ENCODE assay signal across 9 mouse cellular contexts in the genomic region with DNA sequence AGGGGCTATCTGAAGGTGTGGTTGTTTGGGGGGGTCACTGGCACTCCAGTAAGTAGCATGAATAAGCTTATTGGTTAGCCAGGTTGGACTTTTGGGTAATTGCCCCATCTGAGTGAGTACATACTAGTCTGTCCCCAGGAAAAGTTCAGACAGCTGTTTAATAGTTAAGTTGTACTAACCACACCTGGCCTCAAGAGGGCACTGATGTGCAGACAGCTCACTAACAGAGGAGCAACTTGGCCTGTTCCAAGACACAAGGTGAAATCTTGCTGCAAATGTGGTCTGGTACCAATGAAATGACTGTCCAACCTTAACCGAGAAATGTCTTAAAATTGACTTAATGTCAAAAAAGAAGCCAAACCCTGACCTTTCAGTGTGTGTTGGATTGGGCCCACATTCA. TPM values are rescaled to one million over a fixed set of nuclear protein-coding genes. Genes with fewer than 3 reads are reported as not detected.
DNase-seq lines count a peak whose midpoint lies in the region; ATAC-seq and TF ChIP-seq lines count a peak whose summit lies in the region.
"Had no signal": no experiment of that assay in that cellular context is flagged by ENCODE, and none has a peak within 500 bp of the region (broad histone marks: within the 10 kb centered on the region; RNA-seq: fewer than 3 reads in every experiment).

No protein-coding gene starts in this region.

- no peaks in the 10 kb centered on the region for H3K9me3 ChIP-seq in kidney, embryonic 14.5 days (ENCODE audit: control insufficient read depth, low read length)
- H3K9me3 ChIP-seq in ES-Bruce4 (replicated peaks; ENCODE audit: control insufficient read depth, insufficient read depth, low read length, poor library complexity, severe bottlenecking), result no peaks in the 10 kb centered on the region
- H3K9me3 ChIP-seq: neural tube, embryonic 13.5 days had no signal

- WGBS in kidney, adult 2 months, result 65% methylated on average over 1 of the region's 1 CpGs
- WGBS in kidney, embryonic 14.5 days, result 81% methylated on average over 1 of the region's 1 CpGs

- no peaks in the 10 kb centered on the region for H3K4me1 ChIP-seq in kidney, adult 2 months (ENCODE audit: control insufficient read depth, insufficient read depth, low read length)
- H3K4me1 ChIP-seq in kidney, embryonic 14.5 days (ENCODE audit: control insufficient read depth, insufficient read depth, low read length), result no peaks in the 10 kb centered on the region
- no peaks in the 10 kb centered on the region for H3K4me1 ChIP-seq in ES-Bruce4 (ENCODE audit: control insufficient read depth, insufficient read depth, low read length)
- H3K4me1 ChIP-seq: neural tube, embryonic 13.5 days had no signal

- no peak overlapping the region for H3K27ac ChIP-seq in kidney, adult 2 months (ENCODE audit: insufficient read depth, low read depth, low read length)
- no peak overlapping the region for H3K27ac ChIP-seq in kidney, embryonic 14.5 days (ENCODE audit: low read depth, low read length)
- no peak overlapping the region for H3K27ac ChIP-seq in ES-Bruce4 (ENCODE audit: insufficient read depth, low read length)
- H3K27ac ChIP-seq: neural tube, embryonic 13.5 days had no signal

- no peak for ATAC-seq in kidney, embryonic 14.5 days (ENCODE audit: low FRiP score, low TSS enrichment)

- H3K27me3 ChIP-seq in kidney, adult 2 months (replicated peaks; ENCODE audit: control insufficient read depth, insufficient read depth, low read length), result no peaks in the 10 kb centered on the region
- H3K27me3 ChIP-seq in kidney, embryonic 14.5 days (ENCODE audit: control insufficient read depth, insufficient read depth, low read length), result no peaks in the 10 kb centered on the region
- H3K27me3 ChIP-seq in ES-Bruce4 (ENCODE audit: control insufficient read depth, insufficient read depth, low read length, poor library complexity, severe bottlenecking), result no peaks in the 10 kb centered on the region
- H3K27me3 ChIP-seq: neural tube, embryonic 13.5 days had no signal

- no peak for TF ChIP-seq EP300 in ES-Bruce4 (IDR thresholded peaks at IDR 0.05; ENCODE audit: insufficient read depth, low read depth, low read length)

- peak; percentile 85 for TF ChIP-seq CTCF in kidney, adult 2 months (conservative IDR thresholded peaks at IDR 0.05; ENCODE audit: insufficient read depth, insufficient read length, low read depth, low read length)
- peak; percentile 66 for TF ChIP-seq CTCF in ES-Bruce4 (IDR thresholded peaks at IDR 0.05; ENCODE audit: low read depth, low read length)

- peak; percentile 53 for DNase-seq in kidney, adult 2 months
- DNase-seq in cerebellum, adult 8-10 months, result peak; percentile 47
- DNase-seq in lung, postnatal 14 days, result peak; percentile 37
- no peak for DNase-seq in layer of hippocampus, postnatal 25 days (ENCODE audit: extremely low spot score in 1 of 2, low spot score in 1 of 2)
- DNase-seq in frontal cortex, postnatal 36 days (ENCODE audit: low spot score in 2 of 2), result no peak
- DNase-seq in gastrocnemius, adult 8-10 months (ENCODE audit: low spot score in 2 of 2), result no peak

- H3K4me3 ChIP-seq in kidney, adult 2 months (ENCODE audit: insufficient read depth, low read depth, low read length), result no peak overlapping the region
- no peak overlapping the region for H3K4me3 ChIP-seq in kidney, embryonic 14.5 days (ENCODE audit: low read length)
- no peak overlapping the region for H3K4me3 ChIP-seq in ES-Bruce4 (ENCODE audit: low read depth, low read length)
- H3K4me3 ChIP-seq: neural tube, embryonic 13.5 days had no signal

- no peak overlapping the region for H3K4me2 ChIP-seq in kidney, embryonic 14.5 days (replicated peaks; ENCODE audit: low read depth, low read length)
- H3K4me2 ChIP-seq: neural tube, embryonic 13.5 days had no signal

- TF ChIP-seq POLR2A in kidney, adult 2 months (IDR thresholded peaks at IDR 0.05; ENCODE audit: low read depth, low read length), result no peak
- no peak for TF ChIP-seq POLR2A in ES-Bruce4 (IDR thresholded peaks at IDR 0.05; ENCODE audit: insufficient read depth, low read length)

- no peaks in the 10 kb centered on the region for H3K36me3 ChIP-seq in kidney, adult 2 months (ENCODE audit: control insufficient read depth, insufficient read depth, low read length)
- peaks cover 29% of the 10 kb centered on the region for H3K36me3 ChIP-seq in kidney, embryonic 14.5 days (ENCODE audit: control insufficient read depth, insufficient read depth, low read length)
- H3K36me3 ChIP-seq in ES-Bruce4 (ENCODE audit: control insufficient read depth, insufficient read depth, low read length, poor library complexity, severe bottlenecking), result peaks cover 6% of the 10 kb centered on the region; the same call in 1 of the 2 replicates

- H3K9ac ChIP-seq in kidney, embryonic 14.5 days (ENCODE audit: low read depth, low read length), result no peak overlapping the region
- H3K9ac ChIP-seq in ES-Bruce4 (ENCODE audit: low read depth, poor library complexity, severe bottlenecking), result no peak overlapping the region
- H3K9ac ChIP-seq: neural tube, embryonic 13.5 days had no signal

RNA-seq across cellular contexts. Expression of gene Fam89a, which starts 12.4 kb away (rescaled TPM):
- polyA plus RNA-seq in kidney, adult 2 months (2012; rRNA removed), result 1.9 TPM in 2 replicates
- 6.2 and 6.8 TPM in 2 replicates for polyA plus RNA-seq in kidney, embryonic 14.5 days (2014; fragmentation: Nextera tagmentation; extraction: Ambion mirVana)
- 6.9 and 8.0 TPM in 2 replicates for polyA plus RNA-seq in ES-Bruce4 (2011; ENCODE audit: insufficient read depth, insufficient read length, low read depth, missing spikeins)
- total RNA-seq in layer of hippocampus, postnatal 25 days (2021), result under 1 TPM; 0.45 to 0.98 TPM
- under 1 TPM in 3 of 4 experiments, not detected in 1; 0.31 to 0.51 (median 0.36) TPM for total RNA-seq in gastrocnemius, adult 8-10 months (2022)

RNA-seq across cellular contexts. Expression of gene Arv1, which starts 17.3 kb away (rescaled TPM):
- 8.8 and 13.9 TPM in 2 replicates for polyA plus RNA-seq in kidney, adult 2 months (2012; rRNA removed)
- 30.9 and 32.2 TPM in 2 replicates for polyA plus RNA-seq in kidney, embryonic 14.5 days (2014; fragmentation: Nextera tagmentation; extraction: Ambion mirVana)
- 25.4 and 28.8 TPM in 2 replicates for polyA plus RNA-seq in ES-Bruce4 (2011; ENCODE audit: insufficient read depth, insufficient read length, low read depth, missing spikeins)
- 10 to 100 TPM; 10.4 to 13.5 TPM for total RNA-seq in layer of hippocampus, postnatal 25 days (2021)
- total RNA-seq in gastrocnemius, adult 8-10 months (2022), result 1 to 10 TPM; 1.5 to 4.5 (median 3.5) TPM

RNA-seq across cellular contexts. Expression of gene Ttc13, which starts 17.5 kb away (rescaled TPM):
- 9.4 and 11.8 TPM in 2 replicates for polyA plus RNA-seq in kidney, adult 2 months (2012; rRNA removed)
- 36.3 and 57.1 TPM in 2 replicates for polyA plus RNA-seq in kidney, embryonic 14.5 days (2014; fragmentation: Nextera tagmentation; extraction: Ambion mirVana)
- 57.1 and 59.4 TPM in 2 replicates for polyA plus RNA-seq in ES-Bruce4 (2011; ENCODE audit: insufficient read depth, insufficient read length, low read depth, missing spikeins)
- total RNA-seq in layer of hippocampus, postnatal 25 days (2021), result 10 to 100 TPM; 40.7 to 54.6 TPM
- 10 to 100 TPM; 14.1 to 20.5 (median 18.3) TPM for total RNA-seq in gastrocnemius, adult 8-10 months (2022)

RNA-seq across cellular contexts. Expression of gene Trim67, which starts 53.6 kb away (rescaled TPM):
- polyA plus RNA-seq in kidney, adult 2 months (2012; rRNA removed), result 0.14 and 0.30 TPM in 2 replicates
- 0.03 TPM in 1 of 2 replicates, not detected in the other for polyA plus RNA-seq in kidney, embryonic 14.5 days (2014; fragmentation: Nextera tagmentation; extraction: Ambion mirVana)
- polyA plus RNA-seq in ES-Bruce4 (2011; ENCODE audit: insufficient read depth, insufficient read length, low read depth, missing spikeins), result 9.1 and 9.4 TPM in 2 replicates
- 1 to 10 TPM; 4.0 to 5.4 TPM for total RNA-seq in layer of hippocampus, postnatal 25 days (2021)
- total RNA-seq in gastrocnemius, adult 8-10 months (2022), result under 1 TPM in 2 of 4 experiments, not detected in 2; 0.19 to 0.36 TPM

Comparison
In these comparisons a context has a peak if more than half of its experiments do, and no peak if none do; other contexts are left out.
1. DNase-seq: peak in kidney, adult 2 months (single experiment), cerebellum, adult 8-10 months (single experiment) and lung, postnatal 14 days (single experiment); none in layer of hippocampus, postnatal 25 days (0 of 2), frontal cortex, postnatal 36 days (0 of 2) and gastrocnemius, adult 8-10 months (0 of 2).